Mouse (Mus musculus) adrenal gland, adult 2 months (tissue): ENCODE measurements around the gene Fbxo40. TPM values are rescaled to one million over a fixed set of nuclear protein-coding genes. Genes with fewer than 3 reads are reported as not detected.

Experiments
- DNase-seq: peaks from one replicate; pipeline ENCODE4 v3.0.0; 2021
- polyA plus RNA-seq: library from polyadenylated mRNA; depleted of rRNA; stranded (reverse); fragments of >200 nt; gene quantifications from 2 replicates; pipeline ENCODE4 v1.2.3, GENCODE M21; 2012
- total RNA-seq, 2 experiments: library from RNA; stranded (reverse); gene quantifications; 2 replicates each; pipeline ENCODE4 v1.2.3; 2021

The Fbxo40 gene
- total and polyA plus RNA-seq, 3 experiments: 0.12 to 0.29 (median 0.28) TPM

DNA sequence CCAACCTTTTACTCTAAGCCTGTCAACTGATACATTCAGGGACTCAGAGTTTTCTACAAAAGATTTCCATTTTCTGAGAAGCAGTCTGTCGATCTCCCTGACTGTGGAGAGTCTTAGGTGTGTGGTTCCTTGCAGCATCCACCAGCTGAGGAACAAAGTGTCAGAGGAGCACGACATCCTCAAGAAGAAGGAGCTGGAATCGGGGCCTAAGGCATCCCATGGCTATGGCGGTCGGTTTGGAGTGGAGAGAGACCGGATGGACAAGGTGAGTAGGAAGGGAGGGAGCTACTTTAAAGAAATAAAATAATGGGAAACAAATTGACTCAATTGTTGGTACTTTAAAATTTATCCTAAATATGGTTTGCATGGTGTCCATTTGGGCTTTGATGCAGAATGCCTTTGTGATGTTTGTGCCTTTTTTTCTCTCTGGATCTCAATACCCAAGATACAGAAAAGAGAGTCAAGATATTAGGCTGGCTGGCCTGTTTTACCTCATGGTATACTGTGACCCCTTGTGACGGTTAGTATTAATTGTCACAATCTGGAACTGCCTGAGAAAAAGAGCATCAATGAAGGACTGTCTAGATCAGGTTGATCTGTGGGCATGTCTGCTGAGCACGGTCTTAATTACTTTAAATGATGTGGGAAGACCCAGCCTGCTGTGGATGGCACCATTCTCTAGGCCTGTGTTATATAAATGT, 43.7 kb downstream of the Fbxo40 start:
- DNase-seq: no peak

DNA sequence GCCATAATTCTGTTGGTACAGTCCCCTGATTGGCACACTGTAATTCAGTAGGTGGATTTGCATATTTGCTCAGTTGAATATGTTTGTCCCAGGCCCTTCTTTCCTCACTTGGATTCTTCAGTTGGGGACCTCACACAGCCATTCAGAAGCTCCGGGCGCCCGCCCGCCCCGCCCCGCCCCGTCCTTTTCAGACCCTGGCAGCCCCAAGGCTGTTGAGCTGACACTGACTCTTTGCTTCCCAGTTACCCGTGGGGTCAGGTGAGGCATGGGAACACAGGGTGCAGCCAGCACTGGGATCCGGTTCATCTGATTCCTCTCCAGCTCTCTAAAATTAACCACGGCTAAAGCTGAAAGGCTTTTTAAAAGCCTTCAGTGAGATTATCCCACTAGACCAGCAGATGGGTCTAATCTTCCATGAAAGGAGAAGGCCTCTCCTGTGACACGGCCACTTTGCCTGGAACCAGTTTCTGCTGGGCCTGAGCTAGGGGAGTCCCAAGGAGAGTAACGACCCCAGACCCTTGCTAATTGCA, 45.3 kb downstream of the Fbxo40 start:
- DNase-seq: no peak

DNA sequence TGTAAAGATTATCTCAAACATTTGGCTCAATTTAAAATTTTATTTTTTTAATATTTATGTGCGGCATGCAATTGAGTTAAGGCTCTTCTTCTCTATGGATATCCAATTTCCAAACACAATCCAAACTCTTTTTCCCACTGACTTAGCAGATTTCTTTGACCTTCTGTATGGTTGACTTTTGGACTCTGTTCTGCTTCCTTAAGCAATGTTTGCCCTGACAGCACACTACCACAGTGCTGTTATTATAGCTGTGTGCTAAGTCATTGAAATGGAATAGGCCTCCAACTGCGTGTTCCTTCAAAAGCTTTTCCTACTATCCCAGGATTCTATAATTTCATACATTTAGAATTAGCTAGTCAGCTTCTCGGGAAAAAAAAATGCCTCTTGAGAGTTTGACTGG, 46.7 kb downstream of the Fbxo40 start:
- no peak for DNase-seq

DNA sequence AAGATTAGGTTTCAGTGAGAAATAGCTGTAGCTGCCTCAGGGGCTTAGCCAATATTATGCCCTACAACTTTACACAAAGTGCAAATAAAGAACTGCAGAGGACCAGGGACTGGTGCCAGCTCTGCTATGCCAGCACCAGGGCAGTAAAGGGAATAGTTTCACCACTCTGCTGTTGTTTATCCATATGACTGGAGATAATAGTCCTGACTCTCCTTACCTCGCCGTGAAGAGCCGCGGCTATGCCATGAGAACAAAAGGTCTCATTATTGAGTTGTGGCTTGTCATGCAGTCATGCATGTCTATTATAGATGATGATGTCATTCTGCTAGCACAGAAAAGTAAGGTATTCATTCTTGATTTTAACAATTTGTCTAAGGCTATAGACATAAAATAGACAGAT, 48.4 kb downstream of the Fbxo40 start:
- DNase-seq: no peak

DNA sequence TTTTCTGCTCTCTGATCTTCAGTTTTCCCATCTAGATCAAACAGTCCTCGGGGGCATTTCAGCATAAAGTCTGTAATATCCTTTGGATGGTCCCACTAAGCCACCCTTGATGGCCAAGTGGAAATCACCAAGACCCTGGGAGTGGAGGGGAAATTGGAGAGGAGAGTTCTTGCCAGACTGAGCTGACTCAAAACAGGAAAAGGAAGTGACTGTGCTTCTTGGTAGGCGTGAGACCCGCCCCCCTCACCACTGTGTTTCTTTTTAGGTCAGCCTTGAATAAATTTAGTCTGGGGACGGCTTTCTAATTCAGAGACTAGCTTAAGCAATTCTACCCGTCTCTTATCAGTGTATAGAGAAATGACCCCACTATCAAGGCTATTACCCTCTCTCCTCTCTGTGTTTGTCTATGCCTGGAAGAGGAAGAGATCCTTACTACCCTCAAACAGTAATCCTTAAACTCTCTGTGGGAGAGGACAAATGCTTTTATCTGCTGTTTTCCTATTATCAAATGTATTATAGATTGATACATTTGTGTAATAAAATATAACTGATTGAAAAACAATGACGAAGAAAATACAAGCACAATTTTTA, 49.0 kb downstream of the Fbxo40 start:
- DNase-seq: peak; percentile 60

DNA sequence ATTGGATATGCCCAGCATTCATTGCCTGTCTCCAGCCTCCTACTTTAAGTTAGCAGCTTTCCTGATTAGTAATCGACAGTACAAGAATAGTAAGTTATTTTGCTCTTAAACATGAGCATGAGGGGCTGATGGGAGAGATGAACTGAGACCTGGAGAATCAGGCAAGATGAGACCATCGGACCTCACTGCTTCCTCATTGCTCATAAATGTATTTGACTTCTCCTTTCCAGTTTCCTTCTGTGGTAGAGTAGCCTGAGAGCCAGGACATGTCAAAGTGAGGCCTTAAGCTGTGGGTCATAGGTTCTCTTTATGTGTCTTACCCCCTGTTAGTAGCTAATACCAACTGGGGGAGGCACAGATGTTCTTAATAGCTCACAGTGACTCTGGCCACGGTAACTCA, 54.5 kb downstream of the Fbxo40 start:
- no peak for DNase-seq

DNA sequence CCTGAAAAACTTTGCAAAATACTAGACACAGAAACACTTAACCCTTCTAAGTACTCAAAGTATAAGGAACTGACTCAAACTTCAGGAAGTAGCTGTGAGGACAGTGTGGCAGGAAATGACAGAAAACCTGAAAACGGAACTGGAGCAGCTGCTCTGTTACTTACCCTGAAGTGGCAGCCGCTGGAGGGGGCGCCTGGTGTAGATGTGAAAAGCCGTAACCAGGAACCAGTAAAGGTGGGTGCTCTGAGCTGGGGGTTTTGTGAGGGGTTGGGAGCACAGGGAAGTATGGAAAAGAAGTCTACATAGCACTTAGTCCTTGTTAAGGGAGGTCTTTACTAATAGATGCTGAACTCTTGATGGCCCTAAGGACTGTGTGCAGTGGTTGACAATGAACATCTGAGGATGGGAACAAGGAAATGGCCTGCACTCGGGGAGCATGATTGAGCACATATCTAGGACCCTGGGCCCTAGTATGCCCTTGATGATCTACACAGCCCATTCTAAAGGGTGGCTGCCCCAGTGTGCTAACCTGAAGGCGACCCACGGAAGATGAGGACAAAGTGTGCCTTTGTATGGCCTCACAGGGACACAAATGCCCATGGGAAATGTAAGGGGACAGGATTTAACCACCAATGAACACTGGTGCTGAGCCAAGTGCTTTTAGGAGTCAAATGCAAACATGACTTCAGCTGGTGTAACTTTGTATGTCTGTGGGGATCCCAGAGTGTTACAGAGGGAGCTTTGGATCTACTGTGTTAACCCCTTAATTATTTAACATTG, 55.2 kb downstream of the Fbxo40 start, which contains the start of gene Hcls1:
TSS of gene Hcls1 (plus strand) at position 143 of the 780 bp plus-strand sequence.
- peak; percentile 29 for DNase-seq

DNA sequence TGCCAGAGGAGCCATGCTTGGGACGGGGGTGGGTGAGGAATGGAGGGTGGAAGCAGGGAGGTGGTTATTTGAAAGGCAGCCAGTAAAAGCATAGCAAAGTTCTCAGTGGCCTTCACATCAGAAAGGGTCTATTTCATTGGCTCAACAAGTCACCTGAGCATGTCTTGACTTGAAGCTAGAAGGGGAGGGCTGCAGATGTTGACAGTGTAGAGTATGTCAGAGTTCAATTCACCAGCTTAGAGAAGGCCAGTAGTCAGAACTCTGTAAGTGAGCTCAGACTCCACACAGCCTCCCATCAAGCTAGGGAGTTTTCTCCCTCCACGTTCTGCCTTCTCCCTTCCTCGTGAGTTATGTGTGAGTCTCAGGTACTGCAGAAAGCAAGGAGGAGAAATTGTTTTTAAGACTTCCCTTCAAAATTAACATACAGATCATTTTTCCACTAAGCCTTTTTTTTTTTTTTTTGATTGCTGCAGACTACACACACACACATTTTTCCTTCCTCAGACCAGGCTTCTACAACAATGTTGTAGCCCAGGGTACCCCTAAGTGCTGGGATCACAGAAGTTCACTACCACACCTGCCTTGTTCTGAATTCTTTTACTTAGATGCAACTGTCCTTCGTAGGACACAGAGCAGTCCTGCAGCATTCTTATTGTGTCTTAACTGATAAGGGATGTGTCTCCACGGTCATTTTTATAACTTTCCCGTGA, 56.0 kb downstream of the Fbxo40 start:
- DNase-seq: peak; percentile 50

DNA sequence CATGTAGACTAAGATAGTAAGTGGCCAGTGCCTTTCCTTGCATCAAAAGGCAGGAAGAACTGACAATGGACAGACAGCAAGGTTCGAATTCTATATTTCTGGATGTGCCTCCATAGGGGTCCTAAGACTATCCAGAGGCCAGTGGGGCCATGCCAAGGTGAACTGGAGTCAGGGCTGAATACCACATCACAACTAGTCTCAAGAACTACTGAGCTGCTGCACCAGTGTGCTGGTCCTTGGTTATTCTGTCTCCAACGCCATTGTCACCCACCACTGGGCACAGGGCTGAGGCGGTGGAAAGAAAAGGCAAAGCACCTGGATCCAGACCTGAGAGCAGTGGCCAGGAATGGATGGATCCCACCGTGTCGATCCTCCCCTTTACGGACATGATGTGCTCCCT, 57.7 kb downstream of the Fbxo40 start:
- DNase-seq: no peak

DNA sequence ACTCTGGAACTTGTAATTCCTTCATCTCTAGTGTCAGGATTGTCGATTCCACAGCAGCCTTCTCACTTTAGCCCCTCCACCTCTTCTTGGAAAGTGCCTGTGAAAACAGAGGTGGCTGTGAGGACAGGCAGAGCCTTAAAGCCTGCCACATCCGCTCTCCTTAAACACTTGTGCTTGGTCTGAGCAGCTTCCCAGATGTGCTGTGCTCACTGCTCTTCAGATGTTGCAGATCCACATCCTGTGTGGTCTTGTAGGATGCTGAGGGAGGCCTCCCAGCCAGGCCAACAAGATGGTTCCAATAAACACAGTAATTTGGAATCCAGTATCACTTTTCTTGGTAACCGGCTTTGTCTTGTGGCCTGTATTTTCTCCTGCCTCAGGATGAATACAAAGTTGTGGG, 58.3 kb downstream of the Fbxo40 start:
- no peak for DNase-seq

DNA sequence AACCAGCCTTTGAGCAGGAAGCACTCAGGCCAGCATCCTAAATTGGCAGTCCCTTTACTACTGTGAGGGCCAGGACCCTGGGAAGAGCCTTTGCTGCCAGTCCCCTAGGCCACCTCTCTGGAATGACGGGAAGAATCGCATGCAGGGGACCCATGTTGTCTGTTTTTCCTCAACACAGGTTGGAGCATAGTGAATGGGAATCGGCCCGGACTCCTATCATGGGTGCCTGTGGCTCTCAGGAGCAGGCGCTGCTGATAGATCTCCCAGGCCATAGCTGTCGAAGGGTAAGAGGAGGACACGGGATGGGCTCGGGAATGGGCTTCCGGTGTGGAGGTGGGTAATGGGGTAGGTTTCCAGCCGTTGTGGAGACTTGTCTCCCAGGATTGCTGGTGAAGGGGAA, 58.9 kb downstream of the Fbxo40 start:
- DNase-seq: no peak

DNA sequence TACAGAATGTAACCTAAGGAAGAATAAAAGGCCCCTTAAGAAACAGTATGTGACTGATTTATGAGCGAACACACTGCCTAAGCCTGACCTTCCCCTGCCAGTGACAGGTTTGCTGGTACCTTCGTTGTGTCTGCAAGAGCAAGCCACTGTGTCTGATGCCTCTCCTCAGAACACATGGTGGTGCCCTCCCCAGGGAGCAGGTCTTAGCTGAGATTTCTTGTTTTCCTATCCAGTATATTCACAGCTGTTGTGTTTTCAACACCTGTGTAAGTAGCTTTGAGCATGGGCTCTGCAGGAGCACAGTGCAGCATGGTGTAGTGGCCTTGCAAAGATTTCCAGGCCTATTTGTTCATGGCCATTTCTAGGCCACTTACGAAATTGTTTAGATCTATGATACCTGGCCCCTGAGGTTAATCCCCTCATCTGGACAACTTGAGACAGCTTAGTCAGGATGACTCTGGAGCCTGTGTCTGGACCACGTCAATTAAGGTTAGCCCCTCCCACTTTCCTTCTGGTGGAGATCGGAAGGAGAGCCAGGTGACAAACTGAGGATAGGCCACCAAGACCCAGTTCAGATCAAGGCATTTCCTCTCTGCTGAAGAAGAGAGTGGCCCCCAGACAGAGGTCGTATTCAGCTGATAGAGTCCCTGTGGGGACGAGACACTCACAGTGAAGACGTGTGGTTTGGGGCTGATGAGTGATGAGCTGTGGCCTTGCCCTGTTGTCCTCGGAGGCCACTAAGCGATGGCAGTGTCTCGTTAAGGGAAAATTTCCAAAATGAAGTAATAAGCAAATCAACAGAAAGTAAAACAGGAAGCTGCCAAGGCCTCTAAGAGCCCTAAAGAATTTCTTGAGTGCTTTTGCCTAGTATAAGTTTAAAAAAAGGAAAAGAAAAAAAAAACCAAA, 59.8 kb downstream of the Fbxo40 start:
- DNase-seq: peak; percentile 82

DNA sequence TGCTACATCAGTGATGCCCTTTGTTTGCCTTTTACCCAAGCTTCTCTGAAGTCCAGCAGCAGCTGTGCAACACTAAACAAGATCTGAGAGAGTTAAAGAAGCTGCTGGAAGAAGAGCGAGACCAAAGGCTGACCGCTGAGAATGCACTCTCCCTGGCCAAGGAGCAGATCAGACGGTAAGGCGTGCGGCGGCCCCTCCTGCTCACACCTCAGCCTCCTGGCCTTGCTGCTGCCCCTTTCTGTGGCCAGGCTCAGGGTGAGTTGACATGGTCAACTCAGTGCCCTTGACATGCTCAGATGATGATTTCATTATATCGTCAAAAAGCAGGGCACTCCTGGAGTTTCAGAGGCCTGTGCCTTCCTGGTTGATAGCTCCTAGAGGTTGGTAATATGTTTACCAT, 61.1 kb downstream of the Fbxo40 start:
- DNase-seq: peak; percentile 65

DNA sequence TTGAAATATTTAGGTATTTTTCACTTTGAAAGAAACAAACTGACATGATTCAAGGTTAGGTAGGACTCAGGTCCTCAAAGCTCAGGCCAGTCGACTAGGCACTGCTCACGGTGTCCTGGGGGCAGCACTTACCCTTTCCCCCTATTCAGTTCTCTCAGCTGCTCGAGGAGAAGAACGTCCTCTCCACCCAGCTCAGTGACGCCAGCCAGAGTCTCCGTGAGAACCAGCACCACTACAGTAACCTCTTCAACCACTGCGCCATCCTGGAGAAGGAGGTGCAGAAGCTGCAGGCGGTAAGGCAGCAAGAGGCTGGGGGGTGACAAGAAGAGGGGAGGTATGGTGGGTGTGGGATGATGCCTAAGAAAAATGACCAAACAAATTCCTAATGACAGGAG, 62.2 kb downstream of the Fbxo40 start:
- no peak for DNase-seq

DNA sequence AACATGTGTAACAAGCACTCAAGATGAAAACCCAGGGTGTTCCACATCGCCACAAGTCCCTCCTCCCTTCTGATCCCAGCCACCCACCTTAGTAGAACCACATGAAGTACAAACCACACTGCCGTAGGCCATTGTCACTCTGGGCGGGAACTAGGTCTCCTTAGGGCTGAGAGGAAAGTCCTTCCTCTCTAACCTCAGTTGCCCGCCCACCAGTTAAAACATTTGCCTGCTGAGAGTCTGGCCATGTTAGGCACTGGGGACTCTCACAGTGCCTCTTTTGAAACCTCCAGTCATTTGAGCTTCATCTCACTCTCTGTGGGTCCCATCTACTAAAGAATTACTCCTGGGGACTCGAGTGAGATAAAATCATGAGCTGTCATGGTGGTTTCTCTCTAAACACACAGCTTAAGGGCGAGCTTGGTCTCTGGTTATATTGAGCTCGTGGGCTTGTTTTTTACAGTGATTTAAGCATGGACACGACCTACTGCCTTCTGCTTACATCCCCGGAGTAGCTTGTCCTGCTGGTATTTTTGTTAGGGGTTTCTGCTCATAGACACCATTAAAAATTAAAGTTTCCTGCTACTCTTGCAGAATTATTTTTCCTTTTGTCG, 62.7 kb downstream of the Fbxo40 start:
- DNase-seq: no peak

DNA sequence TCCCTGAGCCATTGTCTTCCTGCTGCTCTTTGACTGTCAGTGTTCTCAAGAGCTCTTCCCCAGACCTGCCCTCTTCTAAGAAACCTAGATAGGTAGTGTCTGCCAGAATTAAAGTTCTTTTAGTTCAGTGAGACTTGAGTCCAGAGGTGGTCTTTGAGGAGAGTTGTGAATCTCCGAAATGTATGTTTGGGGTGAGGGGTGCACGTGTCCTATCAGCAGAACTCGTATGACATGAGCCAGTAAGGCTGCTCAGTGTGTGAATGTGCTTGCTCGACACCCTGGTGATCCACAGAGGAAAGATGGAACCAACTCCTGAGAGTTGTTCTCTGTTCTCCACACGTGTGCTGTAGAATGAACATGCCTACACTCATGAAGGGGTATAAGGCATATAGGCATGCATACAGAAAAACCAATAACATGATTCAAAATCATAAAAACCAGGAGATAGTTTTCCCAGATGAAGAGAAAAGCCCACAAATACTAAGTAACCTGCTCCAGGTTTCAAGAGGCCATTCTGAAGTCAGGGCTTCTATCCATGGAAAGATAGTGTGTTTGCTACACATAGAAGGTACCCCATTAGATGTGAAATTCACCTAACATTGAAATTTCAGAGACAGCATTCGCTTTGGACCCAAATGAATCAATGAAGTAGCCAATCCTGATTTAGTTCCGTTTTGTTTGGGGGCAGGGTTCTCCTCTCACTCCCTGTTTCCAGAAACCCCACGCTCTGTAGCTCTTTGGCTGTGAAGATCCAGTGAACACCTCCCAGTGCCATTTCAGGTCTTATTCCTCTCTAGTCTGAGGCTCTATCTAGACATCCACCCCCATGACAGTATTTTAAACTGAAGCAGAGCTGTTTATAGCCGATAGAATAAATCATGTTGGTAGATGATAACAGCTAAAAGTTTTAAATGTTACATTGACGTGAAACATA, 63.5 kb downstream of the Fbxo40 start:
- no peak for DNase-seq

DNA sequence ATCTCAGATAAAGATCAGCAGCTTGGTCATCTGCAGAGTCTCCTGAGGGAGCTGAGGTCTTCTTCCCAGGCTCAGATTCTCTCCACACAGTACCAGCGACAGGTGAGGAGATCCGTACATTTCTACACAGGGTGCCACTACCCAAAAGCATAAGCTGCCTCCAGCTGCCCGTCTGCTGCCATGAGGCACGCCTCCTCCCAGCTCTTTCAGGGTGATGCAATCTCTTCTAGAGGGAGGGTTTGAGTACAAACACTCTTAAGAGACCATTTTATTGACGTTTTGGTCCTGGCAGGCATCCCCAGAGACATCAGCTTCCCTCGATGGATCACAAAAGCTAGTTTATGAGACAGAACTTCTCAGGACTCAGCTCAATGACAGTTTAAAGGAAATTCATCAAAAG, 64.5 kb downstream of the Fbxo40 start:
- DNase-seq: peak; percentile 43

DNA sequence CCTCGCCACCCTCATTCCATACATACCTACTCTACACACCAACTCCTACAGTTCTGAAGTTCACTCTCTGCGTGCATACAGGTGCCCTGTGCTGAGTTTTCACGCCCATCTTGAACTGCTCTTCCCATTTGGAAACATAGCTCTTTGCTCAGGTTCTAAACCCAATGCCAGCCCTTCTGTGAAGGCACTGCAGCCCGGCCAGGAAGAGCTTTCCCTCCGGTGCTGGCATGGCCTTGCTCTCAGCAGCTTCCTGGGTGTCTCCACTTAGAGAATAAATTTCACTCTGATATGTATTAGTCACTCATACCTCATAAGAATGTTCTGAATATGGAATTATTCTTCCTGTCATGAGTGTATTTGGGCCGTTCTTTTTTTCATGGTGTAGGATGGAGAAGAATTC, 64.9 kb downstream of the Fbxo40 start:
- peak; percentile 41 for DNase-seq

DNA sequence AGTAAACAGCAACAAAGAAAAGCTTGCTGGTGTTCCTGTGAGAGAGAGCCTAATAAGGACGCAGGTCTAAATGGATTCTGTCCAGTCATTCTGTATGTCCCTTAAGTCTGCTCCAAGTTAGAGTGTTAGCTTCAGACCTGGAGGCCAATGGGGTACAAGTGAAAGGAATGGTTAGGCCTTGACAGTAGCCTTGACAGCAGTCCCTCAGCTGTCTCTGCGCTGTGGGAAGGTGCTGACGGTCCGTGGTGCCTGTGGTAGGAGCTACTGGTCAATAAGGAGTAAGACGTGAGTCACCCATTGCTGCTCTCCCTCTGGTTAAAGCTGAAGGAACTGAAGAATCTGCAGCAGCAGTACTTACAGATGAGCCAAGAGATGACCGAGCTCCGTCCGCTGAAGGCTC, 66.0 kb downstream of the Fbxo40 start:
- peak; percentile 48 for DNase-seq

DNA sequence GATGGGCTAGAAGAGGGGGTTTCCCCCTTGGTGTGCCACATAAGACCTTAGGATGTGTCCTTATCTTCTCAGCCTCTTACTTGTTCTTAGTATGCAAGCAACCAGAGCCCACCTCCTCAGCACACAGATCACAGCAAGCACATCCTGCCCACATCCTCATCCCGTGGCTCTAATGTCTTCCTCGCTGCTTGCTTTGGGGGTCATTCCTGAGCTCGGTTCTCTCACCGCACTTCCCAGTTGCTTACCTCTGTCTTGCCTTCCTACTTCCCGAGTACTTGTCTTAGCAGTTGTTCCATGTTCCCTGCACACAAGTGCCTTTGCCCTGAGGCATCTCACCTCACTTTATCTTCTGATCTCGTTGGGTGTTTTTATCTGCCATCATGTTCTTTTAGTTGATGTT, 68.3 kb downstream of the Fbxo40 start:
- DNase-seq: no peak
